Mouse (Mus musculus): Measurements from ENCODE around the gene Arid1b. TPM values are rescaled to one million over a fixed set of nuclear protein-coding genes. Genes with fewer than 3 reads are reported as not detected.

The Arid1b gene
- polyA plus RNA-seq, 1 experiment from 2014 or later, result 4.8 TPM

DNA sequence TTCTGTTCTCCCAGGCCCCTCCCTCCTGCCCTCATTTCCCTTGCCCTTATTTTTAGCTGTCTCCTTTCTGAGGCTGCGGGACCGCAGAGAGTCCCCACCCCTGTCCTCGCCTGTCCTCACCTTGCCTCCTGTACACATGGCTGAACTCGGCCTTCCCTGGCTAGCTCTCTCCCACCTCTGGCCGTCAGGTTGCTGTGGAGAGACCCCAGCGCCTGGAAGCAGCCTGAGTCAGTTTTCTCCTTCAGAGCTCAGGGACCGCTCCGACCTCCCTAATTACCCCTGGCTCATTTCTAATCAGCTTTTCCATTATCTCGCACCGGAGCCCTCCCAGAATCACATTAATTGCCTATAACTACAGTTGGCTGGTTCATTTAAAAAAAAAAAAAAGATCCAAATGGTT lies 396.6 kb downstream of the Arid1b start:
- Histone ChIP-seq H3K9ac (ENCODE audit: low read depth, low read length) (no peak overlapping the region), H3K4me3 (ENCODE audit: low read depth, low read length) (no peak overlapping the region), H3K4me1 (replicated peaks; ENCODE audit: control insufficient read depth, insufficient read depth, low read length) (no peaks in the 10 kb centered on the region), H3K36me3 (ENCODE audit: control insufficient read depth, insufficient read depth) (no peaks in the 10 kb centered on the region), H3K4me2 (replicated peaks; ENCODE audit: low read depth) (no peak overlapping the region), H3K27ac (ENCODE audit: low read depth, low read length) (no peak overlapping the region), H3K27me3 (replicated peaks; ENCODE audit: control insufficient read depth, insufficient read depth, low read length) (no peaks in the 10 kb centered on the region), H3K9me3 (ENCODE audit: control insufficient read depth) (no peaks in the 10 kb centered on the region)
- ATAC-seq, result no peak
- TF ChIP-seq CTCF (IDR thresholded peaks at IDR 0.05; ENCODE audit: low read depth), result no peak
- 65% methylated on average over 10 of the region's 10 CpGs for WGBS

DNA sequence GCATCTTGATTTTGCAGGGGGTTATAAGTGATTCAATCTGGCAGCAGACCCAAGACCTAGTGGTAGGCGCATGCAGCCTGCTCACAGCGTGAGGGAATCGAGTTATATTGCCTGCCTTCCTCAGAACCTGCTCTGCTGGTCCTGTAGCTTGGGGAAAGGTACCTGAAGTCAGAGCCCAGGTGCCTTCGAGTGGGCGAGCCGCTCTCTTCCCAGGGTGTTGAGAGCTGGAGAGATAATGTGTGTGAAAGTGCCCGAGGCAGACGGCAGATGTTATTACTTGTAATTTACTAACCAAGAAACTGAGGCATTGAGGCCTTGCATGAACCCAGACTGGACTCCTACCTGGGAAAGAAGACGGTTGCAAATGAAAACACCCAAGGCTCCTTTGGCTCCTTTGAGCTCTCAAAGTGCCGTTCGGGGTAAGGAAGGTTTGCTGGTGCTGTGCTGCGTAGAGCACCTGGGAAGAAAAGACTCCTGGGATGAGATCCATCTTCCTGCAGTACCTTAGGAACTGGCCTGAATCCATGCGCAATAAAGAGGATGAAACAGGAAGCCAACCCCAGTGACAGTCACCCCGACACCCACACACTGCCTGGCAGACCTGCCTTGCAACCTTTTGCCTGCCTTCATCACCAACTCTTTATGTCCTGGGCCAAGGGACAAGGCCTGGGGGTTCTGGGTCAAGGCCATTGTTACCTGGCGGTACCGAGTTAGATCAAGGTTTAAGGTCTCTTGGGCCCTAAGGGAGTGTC lies 401.5 kb downstream of the Arid1b start:
- H3K9ac ChIP-seq (ENCODE audit: low read depth, low read length), result no peak overlapping the region
- WGBS, result 76% methylated on average over 16 of the region's 16 CpGs
- TF ChIP-seq CTCF (IDR thresholded peaks at IDR 0.05; ENCODE audit: low read depth), result no peak
- H3K27ac ChIP-seq (ENCODE audit: low read depth, low read length), result no peak overlapping the region
- no peaks in the 10 kb centered on the region for H3K4me1 ChIP-seq (replicated peaks; ENCODE audit: control insufficient read depth, insufficient read depth, low read length)
- H3K36me3 ChIP-seq (ENCODE audit: control insufficient read depth, insufficient read depth), result no peaks in the 10 kb centered on the region
- no peak overlapping the region for H3K4me3 ChIP-seq (ENCODE audit: low read depth, low read length)
- ATAC-seq, result no peak
- H3K4me2 ChIP-seq (replicated peaks; ENCODE audit: low read depth), result no peak overlapping the region
- H3K9me3 ChIP-seq (ENCODE audit: control insufficient read depth), result no peaks in the 10 kb centered on the region
- no peaks in the 10 kb centered on the region for H3K27me3 ChIP-seq (replicated peaks; ENCODE audit: control insufficient read depth, insufficient read depth, low read length)

DNA sequence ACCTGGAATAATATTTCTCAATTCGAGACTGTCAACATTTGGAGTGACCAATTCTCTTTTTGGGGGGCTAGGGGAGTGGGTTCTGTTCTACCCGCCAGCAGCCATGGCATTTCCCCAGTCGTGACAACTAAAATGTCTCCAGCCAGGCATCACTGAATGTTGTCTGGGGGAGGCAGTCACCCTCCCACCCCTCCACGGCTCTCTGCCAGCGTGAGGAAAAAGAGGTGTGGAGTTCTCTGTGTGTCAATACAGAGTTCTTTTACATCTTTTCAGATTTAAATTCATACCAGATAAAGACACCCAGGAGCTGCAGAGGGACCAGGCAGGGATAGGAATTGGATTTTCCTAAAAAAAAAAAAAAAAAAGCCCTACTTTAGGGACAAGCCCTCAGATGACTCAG lies 402.1 kb downstream of the Arid1b start:
- no peak for ATAC-seq
- Histone ChIP-seq H3K27ac (ENCODE audit: low read depth, low read length) (no peak overlapping the region), H3K4me3 (ENCODE audit: low read depth, low read length) (no peak overlapping the region), H3K36me3 (ENCODE audit: control insufficient read depth, insufficient read depth) (no peaks in the 10 kb centered on the region), H3K9me3 (ENCODE audit: control insufficient read depth) (no peaks in the 10 kb centered on the region), H3K27me3 (replicated peaks; ENCODE audit: control insufficient read depth, insufficient read depth, low read length) (no peaks in the 10 kb centered on the region), H3K4me1 (replicated peaks; ENCODE audit: control insufficient read depth, insufficient read depth, low read length) (no peaks in the 10 kb centered on the region), H3K9ac (ENCODE audit: low read depth, low read length) (no peak overlapping the region), H3K4me2 (replicated peaks; ENCODE audit: low read depth) (no peak overlapping the region)
- 79% methylated on average over 5 of the region's 5 CpGs for WGBS
- no peak for TF ChIP-seq CTCF (IDR thresholded peaks at IDR 0.05; ENCODE audit: low read depth)

All from intestine, postnatal 0 days (tissue).